Mouse (Mus musculus): Measurements from ENCODE around the gene 4930442H23Rik.
"Not testable (repeated sequence)": the region's sequence is repeated elsewhere in the genome, so short reads cannot be mapped to it uniquely, and the experiment has no call there.

Gene 4930442H23Rik

DNA sequence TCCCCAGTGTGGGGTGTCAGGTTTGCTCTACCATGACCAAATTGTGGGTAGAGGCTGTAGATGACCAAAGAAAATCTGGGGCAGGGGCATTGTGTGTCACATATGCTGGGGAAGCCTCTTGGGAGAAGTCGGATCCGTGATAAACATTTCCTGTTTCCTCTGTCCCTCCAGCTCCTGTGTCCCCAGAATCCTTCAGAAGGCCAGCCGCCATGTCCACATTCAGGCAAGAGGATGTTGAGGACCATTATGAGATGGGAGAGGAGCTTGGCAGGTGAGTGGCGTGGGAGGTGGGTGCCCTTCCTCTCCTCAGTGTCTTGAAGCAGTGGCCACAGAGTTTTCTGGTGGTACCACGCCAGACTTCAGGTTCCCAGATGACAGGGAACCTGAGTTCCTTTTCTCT is at the start of gene 4930442H23Rik:
Gene 4930442H23Rik, minus strand, starts transcription at position 45 of the 400 bp plus-strand sequence.
- no peak for DNase-seq (ENCODE audit: low read depth, low spot score)

DNA sequence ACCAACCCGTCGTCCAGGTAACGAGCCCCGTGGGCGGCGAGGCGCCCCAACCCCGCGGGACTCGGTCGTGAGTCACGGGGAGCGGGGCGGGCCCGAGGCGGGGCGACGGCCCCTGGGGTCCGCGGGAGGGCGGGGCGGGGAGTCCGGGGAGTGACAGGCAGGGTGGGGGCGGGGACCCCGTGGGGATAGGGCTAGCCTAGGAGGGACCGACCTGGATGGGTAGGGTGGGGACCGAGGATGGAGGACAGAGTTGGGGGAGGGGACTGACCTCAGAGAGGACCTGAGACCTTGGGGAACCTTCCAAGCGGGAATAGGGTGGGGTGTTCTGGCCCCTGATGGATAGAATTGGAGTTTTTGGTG is 49.6 kb upstream of the 4930442H23Rik start:
- DNase-seq (ENCODE audit: low read depth, low spot score): no peak

DNA sequence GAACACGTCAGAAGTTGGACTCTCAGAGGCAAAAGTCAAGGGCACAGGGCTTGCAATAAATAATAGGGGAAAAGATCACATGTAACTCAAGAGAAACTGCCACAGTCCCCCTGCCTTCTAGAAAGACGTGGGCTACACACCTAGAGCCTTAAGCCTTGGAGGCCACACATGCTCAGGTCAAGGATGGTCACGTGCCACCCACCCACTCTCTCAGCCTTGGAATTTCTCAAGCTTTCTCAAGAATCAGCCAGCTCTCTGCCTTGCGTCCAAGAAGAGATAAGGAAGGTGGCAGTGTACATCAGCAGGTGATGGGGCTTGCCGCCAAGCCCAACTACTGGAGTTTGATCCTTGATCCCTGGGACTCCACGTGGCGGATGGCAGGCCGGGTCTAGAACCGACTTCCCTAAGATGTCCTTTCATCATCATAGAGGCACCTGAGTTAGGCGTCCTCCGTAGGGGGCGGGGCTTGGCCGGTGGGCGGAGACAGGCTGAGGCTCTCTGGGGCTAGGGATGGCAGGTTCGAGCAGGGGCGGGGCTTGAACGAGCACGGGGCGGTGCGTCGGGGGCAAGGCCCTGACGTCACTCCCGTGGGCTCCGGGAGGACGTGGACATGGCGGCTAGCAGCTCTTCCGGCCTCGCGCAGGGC is 49.1 kb upstream of the 4930442H23Rik start, which contains the start of gene Zfr2:
Gene Zfr2, plus strand, starts transcription at position 576 of the 646 bp plus-strand sequence.
- peak; percentile 98 for DNase-seq (ENCODE audit: low read depth, low spot score)

DNA sequence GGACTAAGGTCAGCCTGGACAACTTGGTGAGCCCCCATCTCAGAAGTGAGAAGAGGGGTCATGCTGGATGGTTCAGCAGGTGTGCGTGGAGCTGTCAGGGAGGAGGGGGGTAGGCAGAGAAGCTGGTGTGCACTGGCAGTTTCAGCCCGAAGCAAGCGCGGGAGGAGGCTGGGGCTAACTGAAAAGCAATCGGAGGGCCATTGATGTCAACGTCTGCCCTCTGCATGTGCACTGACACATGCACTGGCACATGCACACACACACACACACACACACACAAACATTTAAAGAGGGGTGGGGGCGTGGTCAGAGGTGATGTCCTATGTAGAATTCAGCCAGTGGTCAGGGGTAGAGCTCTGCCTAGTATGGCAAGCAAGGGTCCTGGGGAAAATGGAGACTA is 47.8 kb upstream of the 4930442H23Rik start:
- DNase-seq (ENCODE audit: low read depth, low spot score): no peak

DNA sequence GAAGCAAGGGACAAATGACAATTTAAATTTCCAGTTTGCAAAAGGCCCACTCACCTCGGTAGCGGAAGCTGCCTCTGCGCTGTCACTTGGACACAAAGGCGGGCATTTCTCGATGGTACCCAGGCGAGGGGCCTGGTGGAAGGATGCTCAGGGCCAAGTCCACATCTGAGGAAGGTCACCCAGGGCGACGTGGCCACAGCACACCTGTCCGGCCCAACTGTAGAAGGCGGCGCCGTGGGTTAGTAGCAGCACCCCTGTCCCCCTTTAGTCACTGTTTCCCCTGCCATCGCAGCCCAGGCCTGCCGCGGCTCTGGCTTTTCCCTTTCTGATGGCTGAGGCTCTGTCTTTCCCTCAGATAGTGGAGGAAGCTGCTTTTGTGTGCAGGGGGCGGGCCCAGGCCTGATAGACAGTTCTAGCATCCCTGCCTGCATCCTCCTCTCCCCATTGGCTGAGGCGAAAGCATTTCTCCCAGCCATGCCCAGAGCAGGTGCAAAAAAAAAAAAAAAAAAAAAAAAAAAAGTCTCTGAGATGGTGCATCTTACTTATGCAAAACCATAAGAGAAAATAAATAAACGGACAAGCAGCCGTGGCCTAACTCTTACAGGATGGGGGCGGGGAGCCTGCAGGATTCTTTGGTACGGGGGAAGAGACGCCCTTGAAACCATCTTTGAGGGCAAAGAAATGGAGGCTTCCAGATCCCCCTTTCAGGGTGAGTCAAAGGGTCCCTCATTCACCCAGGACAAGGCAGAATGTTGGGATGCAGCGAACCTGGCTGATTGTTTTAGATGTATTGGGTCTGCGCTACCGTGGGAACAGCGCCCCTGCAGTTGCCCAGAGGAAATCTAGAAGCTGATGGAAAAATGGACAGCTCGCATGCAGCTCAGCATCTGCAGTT is 47.0 kb upstream of the 4930442H23Rik start, which contains the start of gene Atcay:
Gene Atcay, minus strand, starts transcription at position 396 of the 895 bp plus-strand sequence.
- no peak for DNase-seq (ENCODE audit: low read depth, low spot score)

DNA sequence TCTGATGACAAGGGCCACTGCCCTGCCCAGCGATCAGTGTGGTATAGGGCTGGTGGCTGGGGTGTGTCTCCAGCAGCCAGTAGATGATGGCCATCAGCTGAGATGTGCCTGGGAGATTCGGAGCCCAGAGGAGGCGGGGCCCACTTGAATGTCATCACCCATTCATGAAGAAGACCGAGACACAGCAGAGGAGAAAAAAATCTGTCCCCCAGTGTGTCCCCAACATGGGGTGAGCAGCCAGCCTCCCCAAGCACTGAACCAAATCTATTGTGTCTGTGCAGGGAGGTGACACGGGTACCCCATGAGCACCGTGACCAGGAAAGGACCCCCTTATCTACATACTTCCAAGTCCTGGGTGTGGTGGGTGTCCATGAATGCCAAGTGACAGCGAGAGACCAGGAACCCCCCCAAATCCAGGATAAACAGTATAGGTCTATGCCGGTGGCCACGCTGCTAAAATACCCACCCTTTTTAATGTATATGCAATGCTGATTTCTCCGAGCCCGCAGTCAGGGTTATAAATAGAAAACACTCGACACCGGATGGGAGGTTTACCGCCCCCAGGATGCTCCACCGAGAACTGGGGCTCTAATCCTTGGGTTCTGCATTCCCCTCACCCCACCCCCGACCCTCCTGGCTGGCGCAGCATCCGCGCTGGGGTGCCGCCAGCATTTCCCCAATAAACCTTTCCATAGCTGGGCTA is 46.2 kb upstream of the 4930442H23Rik start:
- no peak for DNase-seq (ENCODE audit: low read depth, low spot score)

DNA sequence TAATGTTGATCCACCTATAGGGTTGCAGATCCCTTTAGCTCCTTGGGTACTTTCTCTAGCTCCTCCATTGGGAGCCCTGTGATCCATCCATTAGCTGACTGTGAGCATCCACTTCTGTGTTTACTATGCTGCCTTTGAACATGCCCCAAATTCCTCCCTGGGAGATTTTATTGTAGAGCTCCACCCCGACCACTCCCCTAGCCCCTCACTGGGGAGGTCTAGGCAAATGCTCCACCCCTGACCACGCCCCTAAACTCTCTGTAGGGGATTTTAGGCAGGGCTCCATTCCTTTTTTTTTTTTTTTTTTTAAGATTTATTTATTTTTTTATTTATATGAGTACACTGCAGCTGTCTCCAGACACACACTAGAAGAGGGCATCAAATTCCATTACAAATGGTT is 40.1 kb upstream of the 4930442H23Rik start:
- DNase-seq (ENCODE audit: low read depth, low spot score): not testable (repeated sequence)

DNA sequence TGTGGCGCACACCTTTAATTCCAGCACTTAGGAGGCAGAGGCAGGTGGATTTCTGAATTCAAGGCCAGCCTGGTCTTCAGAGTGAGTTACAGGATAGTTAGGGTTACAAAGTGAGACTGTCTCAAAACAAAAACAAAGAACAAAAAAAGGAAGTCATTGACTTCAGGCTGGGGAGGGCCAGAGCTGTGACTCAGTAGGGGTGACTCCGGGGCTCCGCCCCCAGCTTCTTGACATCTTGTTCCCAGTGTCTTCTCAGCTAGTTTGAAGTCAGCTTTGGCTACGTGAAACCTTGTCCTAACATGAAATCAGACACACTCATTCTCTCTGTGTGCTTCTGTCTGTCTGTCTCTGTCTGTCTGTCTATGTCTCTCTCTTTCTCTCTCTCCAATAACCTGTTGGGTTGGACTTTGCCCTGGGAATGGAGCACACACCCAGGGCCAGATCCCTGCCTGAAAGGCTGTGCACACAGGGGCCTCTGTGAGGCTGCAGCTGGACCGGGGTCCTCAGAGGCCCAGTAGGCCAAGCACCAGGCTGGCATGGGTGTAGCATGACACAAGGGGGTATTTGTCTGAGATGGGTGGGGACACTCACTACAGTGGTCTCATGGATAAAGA is 37.9 kb upstream of the 4930442H23Rik start:
- peak; percentile 79 for DNase-seq (ENCODE audit: low read depth, low spot score)

DNA sequence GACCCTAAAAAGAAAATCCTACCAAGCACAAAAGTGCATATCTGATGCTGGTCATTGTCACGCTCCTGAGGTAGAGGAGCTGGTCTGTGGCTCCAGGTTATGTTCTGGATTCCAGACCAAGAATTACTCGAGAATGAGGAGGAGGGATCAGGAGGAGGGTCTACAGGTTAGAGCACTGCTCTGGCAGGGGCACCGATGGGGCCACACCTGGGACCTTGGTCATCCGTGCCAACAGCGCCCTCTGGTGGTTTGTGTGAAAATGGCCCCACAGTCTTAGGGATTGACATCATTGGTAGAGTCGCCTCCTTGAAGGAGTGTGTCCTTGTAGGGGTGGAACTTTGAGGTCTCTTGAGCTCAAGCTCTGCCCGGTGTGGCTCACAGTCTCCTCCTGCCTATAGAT is 34.3 kb upstream of the 4930442H23Rik start:
- peak; percentile 82 for DNase-seq (ENCODE audit: low read depth, low spot score)

DNA sequence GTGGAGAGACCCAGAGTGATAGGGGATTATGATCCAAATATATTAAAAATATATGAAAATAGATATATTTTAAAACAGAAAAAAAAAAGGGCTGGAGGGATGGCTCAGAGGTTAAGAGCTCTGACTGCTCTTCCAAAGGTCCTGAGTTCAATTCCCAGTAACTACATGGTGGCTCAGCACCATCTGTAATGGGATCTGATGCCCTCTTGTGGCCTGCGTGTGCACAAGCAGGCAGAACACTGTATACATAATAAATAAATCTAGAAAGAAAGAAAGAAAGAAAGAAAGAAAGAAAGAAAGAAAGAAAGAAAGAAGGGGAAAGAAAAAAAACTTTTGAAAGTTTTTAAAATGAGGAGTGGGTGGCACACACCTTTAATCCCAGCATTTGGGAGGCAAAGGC is 33.6 kb upstream of the 4930442H23Rik start:
- DNase-seq (ENCODE audit: low read depth, low spot score): peak; percentile 54

DNA sequence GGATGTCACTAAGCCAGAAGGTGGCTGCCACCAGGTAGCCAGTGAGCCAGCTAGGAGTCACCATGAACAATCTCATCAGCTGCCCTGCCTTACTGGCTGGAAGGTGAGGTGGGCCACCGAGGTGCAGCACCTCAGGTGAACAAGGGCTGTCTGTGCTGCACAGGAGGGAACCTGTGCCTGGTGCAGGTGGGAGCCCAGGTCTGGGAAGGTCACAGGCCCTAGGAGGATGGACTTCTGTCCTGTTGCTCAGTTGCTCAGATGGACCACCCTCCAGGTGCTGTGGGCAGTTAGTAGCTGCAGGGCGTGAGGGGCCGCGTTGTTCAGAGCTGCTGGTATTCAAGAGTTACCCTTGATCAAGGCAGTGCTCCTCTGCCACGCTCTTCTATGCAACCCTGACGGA is 33.2 kb upstream of the 4930442H23Rik start:
- no peak for DNase-seq (ENCODE audit: low read depth, low spot score)

DNA sequence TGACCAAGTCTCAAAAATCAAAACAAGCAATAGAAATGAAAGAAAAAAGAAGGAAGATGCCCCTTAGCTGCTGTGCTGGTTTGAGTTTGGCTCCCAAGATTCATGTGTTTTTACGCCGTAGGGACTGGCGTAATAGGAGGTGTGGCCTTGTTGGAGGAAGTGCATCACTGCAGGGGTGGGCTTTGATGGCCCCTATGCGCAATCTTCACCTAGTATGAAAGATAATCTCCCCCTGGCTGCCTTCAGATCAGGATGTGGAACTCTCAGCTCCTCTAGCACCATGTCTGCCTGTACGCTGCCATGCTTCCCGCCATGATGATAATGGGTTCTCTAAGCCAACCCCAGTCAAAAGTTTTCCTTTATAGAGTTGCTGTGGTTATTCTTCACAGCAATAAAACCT is 32.6 kb upstream of the 4930442H23Rik start:
- no peak for DNase-seq (ENCODE audit: low read depth, low spot score)

DNA sequence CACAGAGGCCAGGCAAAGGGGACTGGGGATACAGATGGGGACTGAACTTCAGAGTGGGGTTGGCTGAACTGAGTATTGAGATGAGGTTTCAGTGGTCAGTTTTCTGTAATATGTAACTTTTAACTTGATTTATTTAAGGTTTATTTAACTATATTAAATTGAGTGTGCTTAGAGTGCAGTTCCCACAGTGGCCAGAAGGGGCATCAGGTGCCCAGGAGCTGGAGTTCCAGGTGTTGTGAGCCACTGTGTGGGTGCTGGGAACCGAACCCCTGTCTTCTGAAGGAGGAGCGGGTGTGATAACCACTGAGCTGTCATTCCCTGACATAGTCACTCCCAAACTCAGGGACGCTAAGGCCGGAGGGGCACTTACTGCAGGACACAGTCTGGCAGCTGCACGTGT is 26.5 kb upstream of the 4930442H23Rik start:
- DNase-seq (ENCODE audit: low read depth, low spot score): no peak

DNA sequence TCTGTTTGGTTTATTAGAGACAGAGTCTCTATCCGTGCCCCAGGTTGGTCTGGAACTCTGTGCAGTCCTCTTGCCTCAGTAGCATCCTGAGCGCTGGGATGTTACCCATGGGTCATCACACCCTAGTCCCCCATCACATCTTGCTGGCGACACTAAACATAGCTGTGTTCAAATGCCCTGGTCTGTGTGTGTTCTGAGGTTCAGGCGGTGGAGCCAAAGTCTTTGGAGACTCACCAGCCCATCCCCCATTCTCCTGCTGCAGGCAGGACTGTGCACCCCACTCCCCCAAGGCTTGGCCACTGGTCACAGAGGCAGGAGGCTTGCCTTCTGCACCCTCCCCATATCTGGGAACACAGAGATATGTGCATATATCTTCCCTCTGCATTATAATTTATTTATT is 20.5 kb upstream of the 4930442H23Rik start:
- no peak for DNase-seq (ENCODE audit: low read depth, low spot score)

DNA sequence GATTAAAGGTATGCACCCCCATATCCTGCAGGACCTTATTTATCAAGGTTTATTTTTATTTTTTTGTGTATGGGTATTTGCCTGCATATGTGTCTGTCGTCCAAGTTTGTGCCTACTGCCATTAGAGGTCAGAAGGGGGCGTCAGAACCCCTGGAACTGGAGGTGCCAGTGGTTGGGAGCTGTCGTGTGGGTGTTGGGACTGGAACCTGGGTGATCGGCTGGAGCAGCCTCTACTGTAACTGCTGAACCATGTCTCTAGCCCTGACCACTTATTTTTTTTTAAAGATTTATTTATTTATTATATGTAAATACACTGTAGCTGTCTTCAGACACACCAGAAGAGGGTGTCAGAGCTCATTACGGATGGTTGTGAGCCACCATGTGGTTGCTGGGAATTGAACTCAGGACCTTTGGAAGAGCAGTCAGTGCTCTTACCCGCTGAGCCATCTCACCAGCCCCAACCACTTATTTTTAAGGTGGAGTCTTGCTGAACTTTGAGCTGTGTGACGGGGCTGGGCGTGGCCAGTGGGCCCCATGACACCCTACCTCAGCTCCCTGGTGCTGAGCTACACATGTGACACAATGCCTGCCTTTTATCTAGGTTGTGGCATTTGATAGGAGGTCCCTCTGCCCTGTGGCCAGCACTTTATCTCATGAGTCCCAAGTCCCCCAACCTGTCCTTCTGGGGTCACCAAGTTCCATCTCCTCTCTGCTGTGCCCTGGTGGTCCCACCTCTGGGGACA is 19.5 kb upstream of the 4930442H23Rik start:
- DNase-seq (ENCODE audit: low read depth, low spot score): no peak

DNA sequence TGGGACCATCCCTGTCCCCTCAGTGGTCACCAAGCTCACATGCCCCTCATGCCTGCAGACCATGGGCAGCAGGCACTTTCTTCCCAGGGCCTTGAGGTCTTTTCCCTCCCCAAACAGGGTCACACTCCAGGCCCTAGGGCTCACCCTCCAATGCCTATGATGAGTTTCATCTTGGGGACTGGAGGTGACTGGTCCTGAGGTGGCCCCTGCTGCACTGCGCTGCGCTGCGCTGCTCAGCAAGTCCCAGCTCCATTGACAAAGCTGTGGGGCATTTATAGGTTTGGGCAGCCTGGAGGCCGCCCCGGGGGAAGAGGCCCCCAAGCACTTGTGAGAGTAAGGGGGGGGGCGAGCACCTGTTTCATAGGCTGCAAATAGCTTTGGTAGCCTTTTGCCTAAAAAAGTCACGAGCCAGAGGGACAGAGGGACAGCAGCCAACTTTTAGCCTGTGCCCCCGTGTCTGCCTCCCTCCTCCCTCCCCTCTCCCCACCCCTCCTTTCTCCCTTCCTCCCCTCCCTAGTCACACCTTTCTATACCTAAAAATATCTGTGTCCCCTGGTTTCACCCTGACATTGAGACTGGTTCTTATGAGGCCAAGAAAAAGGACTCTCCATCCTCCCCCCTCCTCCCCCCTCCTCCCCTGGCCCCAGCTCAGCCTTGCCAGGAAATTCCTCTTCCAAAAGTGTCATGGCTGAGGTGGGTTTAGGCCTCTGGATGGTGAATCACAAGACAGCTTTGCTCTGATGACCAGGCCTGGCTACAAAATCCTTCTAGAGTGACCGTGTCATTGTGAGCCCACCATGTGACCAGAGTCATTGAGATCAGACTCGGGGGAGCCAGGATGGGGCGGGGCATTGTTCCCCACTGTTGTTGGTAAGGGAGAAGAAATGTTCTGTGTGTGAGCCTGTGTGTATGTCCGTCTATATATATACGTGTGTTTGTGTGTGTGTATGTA is 18.4 kb upstream of the 4930442H23Rik start, which contains the start of gene Nmrk2:
Gene Nmrk2, minus strand, starts transcription at position 245 of the 952 bp plus-strand sequence.
- DNase-seq (ENCODE audit: low read depth, low spot score): no peak

DNA sequence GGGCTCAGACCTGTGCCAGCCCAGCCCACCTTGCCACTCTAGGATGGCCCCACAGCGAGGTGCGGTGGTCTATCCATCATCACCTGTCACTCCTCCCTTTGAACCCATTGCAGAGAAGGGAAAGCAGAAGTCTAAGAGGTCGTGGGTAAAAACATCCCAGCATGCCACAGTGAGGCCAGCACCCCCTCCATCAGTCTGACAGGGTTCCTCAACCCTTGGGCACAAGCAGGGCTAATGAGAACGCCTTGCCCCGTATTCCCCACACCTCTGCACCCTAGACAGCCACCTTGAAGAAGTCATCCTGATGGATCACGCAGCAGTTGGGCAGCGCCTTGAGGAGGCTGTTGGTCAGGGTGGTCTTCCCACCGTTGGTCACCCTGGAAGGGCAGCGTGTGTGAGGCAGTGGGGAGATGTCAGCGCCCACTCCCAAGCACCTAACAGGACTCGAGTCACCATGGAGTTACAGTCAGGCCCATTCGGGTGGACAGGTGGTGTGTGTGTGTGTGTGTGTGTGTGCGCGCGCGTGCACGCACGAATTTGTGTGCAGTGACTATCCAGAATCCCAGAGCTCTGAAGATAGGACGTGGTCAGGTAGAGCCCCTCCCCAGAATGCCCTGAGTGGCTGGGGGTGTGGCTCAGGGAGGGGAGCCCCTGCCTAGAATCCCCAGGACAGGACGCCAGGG is 17.1 kb upstream of the 4930442H23Rik start:
- DNase-seq (ENCODE audit: low read depth, low spot score): no peak

DNA sequence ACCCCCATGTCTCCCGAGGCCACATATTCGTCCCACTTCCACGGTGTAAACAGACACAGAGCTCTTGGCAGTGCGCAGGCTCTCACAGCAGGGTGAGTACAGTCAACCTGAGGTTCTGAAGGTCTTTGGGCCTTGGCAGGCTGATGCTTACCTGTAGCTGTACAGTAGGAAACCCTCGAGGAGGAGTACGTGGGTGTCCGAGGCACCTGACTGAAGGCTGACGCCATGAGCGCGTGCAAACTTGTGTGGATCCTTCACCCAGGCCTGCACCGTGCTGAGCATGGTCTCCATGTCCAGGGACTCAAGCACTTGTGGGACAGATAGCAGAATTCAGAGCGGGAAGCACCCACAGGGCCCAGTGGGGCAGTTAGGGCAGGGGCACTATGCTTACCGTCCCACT is 16.5 kb upstream of the 4930442H23Rik start:
- no peak for DNase-seq (ENCODE audit: low read depth, low spot score)

DNA sequence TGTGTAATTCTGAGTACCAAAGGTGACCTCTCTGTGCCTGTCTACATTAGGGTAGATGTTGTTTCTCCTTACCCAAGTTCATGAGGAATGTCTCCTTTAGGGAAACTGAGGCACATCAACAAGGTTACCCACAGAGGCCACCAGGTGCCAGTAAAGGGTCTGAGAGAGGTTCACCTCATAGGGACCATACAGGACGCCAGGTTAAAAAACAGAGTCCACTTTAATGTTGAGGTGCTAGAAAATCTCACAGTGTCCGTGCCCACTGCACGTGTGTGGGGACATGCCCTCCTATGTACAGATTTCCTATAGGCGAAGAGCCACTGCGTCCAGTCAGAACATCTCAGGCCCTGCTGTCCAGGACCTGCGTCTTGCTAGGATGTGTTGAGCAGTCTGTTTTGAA is 15.3 kb upstream of the 4930442H23Rik start:
- no peak for DNase-seq (ENCODE audit: low read depth, low spot score)
